In the genomic region with DNA sequence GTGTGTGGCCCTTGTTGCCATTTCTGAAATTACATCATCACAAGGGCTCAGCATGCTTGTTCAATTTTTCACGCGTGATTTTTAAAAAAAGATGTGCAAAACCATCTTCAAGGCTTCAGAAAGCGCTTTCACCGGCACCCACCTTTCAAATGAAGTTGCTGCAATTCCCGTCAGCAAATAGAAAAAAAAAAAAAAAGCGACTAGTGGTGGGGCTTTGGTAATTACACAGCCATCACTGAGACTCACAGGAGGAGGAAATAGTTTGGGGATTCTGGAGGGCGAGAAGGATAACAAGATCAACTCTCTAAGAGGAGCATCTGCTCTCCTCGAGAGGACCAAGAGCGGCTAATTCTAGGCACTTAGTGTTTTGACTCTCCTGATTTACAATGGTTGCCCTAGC, we compare ENCODE assay signal across 9 mouse cellular contexts.
DNase-seq lines count a peak whose midpoint lies in the region; ATAC-seq and TF ChIP-seq lines count a peak whose summit lies in the region.
"Had no signal": no experiment of that assay in that cellular context is flagged by ENCODE, and none has a peak within 500 bp of the region (broad histone marks: within the 10 kb centered on the region; RNA-seq: fewer than 3 reads in every experiment).

No protein-coding gene starts in this region.

- TF ChIP-seq CTCF in cerebellum, adult 2 months (IDR thresholded peaks at IDR 0.05; ENCODE audit: borderline replicate concordance, insufficient read depth, low read depth, low read length) = no peak
- peak; percentile 21; the same call in 1 of the 2 replicates for TF ChIP-seq CTCF in forebrain, postnatal 0 days (IDR thresholded peaks at IDR 0.05; ENCODE audit: low read depth)

- H3K27ac ChIP-seq in cerebellum, adult 2 months (ENCODE audit: insufficient read depth, low read length) = no peak overlapping the region
- no peak overlapping the region for H3K27ac ChIP-seq in forebrain, postnatal 0 days (ENCODE audit: low read depth, low read length)

- H3K9me3 ChIP-seq in forebrain, postnatal 0 days (ENCODE audit: low read length) = no peaks in the 10 kb centered on the region

- H3K4me3 ChIP-seq in cerebellum, adult 2 months (replicated peaks; ENCODE audit: insufficient read depth, low read depth, low read length) = peak overlapping the region; percentile 36
- 0 out of 2 replicates have a peak overlapping the region, but pooled peaks have one; percentile 1 for H3K4me3 ChIP-seq in forebrain, postnatal 0 days (ENCODE audit: low read depth, low read length)

- no peak for TF ChIP-seq POLR2A in cerebellum, adult 2 months (IDR thresholded peaks at IDR 0.05; ENCODE audit: borderline replicate concordance, insufficient read depth, low read length)

- H3K9ac ChIP-seq in forebrain, postnatal 0 days = no peak overlapping the region

- H3K27me3 ChIP-seq in cerebellum, adult 2 months (ENCODE audit: control insufficient read depth, insufficient read depth, low read length) = no peaks in the 10 kb centered on the region
- H3K27me3 ChIP-seq in forebrain, postnatal 0 days (ENCODE audit: insufficient read depth, low read length) = no peaks in the 10 kb centered on the region

- H3K4me2 ChIP-seq in forebrain, postnatal 0 days (ENCODE audit: low read depth) = peak overlapping the region; percentile 38

- no peak for ATAC-seq in forebrain, postnatal 0 days

- no peak for DNase-seq in cerebellum, adult 2 months
- no peak for DNase-seq in cerebellum, postnatal 4 days (ENCODE audit: low spot score in 2 of 2)
- DNase-seq in ES-CJ7 (ENCODE audit: low read depth, low spot score) (peak; percentile 27), adipocyte (ENCODE audit: low spot score) (no peak)
- DNase-seq in forebrain, postnatal 0 days = no peak
- DNase-seq in mesoderm, embryonic 11.5 days (ENCODE audit: low read depth, low spot score) = peak; percentile 30
- no peak for DNase-seq in right cerebral cortex, adult 18-20 months
- DNase-seq in ovary, adult 18-20 months (ENCODE audit: low spot score) = no peak
- DNase-seq: thymus, postnatal 4 days had no signal

- peaks cover 2% of the 10 kb centered on the region; the same call in 1 of the 2 replicates for H3K4me1 ChIP-seq in cerebellum, adult 2 months (ENCODE audit: control insufficient read depth, insufficient read depth, low read length)
- H3K4me1 ChIP-seq in forebrain, postnatal 0 days (ENCODE audit: insufficient read depth) = peaks cover 13% of the 10 kb centered on the region

- WGBS in cerebellum, adult 2 months = 7% methylated on average over 9 of the region's 9 CpGs
- WGBS in forebrain, postnatal 0 days = 4% methylated on average over 9 of the region's 9 CpGs

- H3K36me3 ChIP-seq in forebrain, postnatal 0 days (ENCODE audit: insufficient read depth) = no peaks in the 10 kb centered on the region

Comparison
In these comparisons a context has a peak if more than half of its experiments do, and no peak if none do; other contexts are left out.
1. DNase-seq: peak in ES-CJ7 (single experiment) and mesoderm, embryonic 11.5 days (single experiment); none in cerebellum, adult 2 months (0 of 2), cerebellum, postnatal 4 days (0 of 2), forebrain, postnatal 0 days (single experiment), adipocyte (single experiment), right cerebral cortex, adult 18-20 months (single experiment) and ovary, adult 18-20 months (single experiment).